Mouse (Mus musculus) layer of hippocampus, adult 18-20 months (tissue): ENCODE results near the gene 1600002K03Rik. TPM values are rescaled to one million over a fixed set of nuclear protein-coding genes. Genes with fewer than 3 reads are reported as not detected.

Experiments
- DNase-seq, 2 experiments: peaks; one replicate each; pipeline ENCODE4 v3.0.0; 2022; ENCODE audit warnings: low spot score in 2 of 2
- long read RNA-seq: library from polyadenylated mRNA; stranded (forward); transcript quantifications from one replicate; pipeline ENCODE4 v2.0.0, GENCODE M21; 2021
- total RNA-seq, 2 experiments: library from RNA; stranded (reverse); gene quantifications; 2 replicates each; pipeline ENCODE4 v1.2.3; 2021

1600002K03Rik gene
- total RNA-seq: 1 to 10 TPM; 6.4 to 6.5 TPM
- long read RNA-seq: 0 reads

GRCm38 (mm10) chr10:80172527-80173292 is at the start of gene 1600002K03Rik:
TSS of gene 1600002K03Rik (plus strand) at chr10:80172944.
- DNase-seq: peak; percentile 89 to 96

- no peak for DNase-seq
These were observed 48.7 kb upstream of the 1600002K03Rik start for GRCm38 (mm10) chr10:80123932-80124562.

GRCm38 (mm10) chr10:80127920-80128319 is 44.8 kb upstream of the 1600002K03Rik start:
- no peak for DNase-seq

- DNase-seq: peak in 1 of 2 experiments; percentile 37
These were observed 42.9 kb upstream of the 1600002K03Rik start for GRCm38 (mm10) chr10:80129846-80130245.

GRCm38 (mm10) chr10:80130403-80131031 is 42.2 kb upstream of the 1600002K03Rik start:
- peak in 1 of 2 experiments; percentile 6 for DNase-seq

GRCm38 (mm10) chr10:80131316-80131951 is 41.3 kb upstream of the 1600002K03Rik start:
- peak in 1 of 2 experiments; percentile 61 for DNase-seq

GRCm38 (mm10) chr10:80131952-80132350 is 40.8 kb upstream of the 1600002K03Rik start:
- DNase-seq: no peak

GRCm38 (mm10) chr10:80133226-80133849 is 39.4 kb upstream of the 1600002K03Rik start:
- DNase-seq: no peak

- no peak for DNase-seq
These were observed 38.3 kb upstream of the 1600002K03Rik start for GRCm38 (mm10) chr10:80134421-80134820.

GRCm38 (mm10) chr10:80135161-80135560 is 37.6 kb upstream of the 1600002K03Rik start:
- DNase-seq: no peak

GRCm38 (mm10) chr10:80135641-80136040 is 37.1 kb upstream of the 1600002K03Rik start:
- no peak for DNase-seq

GRCm38 (mm10) chr10:80136179-80136951 is 36.4 kb upstream of the 1600002K03Rik start:
- no peak for DNase-seq

- peak in 1 of 2 experiments; percentile 53 for DNase-seq
These were observed 35.7 kb upstream of the 1600002K03Rik start for GRCm38 (mm10) chr10:80136952-80137625.

GRCm38 (mm10) chr10:80137626-80138552 is 34.9 kb upstream of the 1600002K03Rik start:
- DNase-seq: peak in 1 of 2 experiments; percentile 67

- peak; percentile 67 to 76 for DNase-seq
These were observed 33.9 kb upstream of the 1600002K03Rik start, which contains the start of gene Atp5d for GRCm38 (mm10) chr10:80138553-80139438. TSS of gene Atp5d (plus strand) at chr10:80138632.

- DNase-seq: no peak
These were observed 33.3 kb upstream of the 1600002K03Rik start for GRCm38 (mm10) chr10:80139439-80139775.

- no peak for DNase-seq
These were observed 32.6 kb upstream of the 1600002K03Rik start for GRCm38 (mm10) chr10:80139975-80140665.
